Mouse (Mus musculus): ENCODE measurements at regions not wholly inside any gene's neighbourhood (a gene's known extent, or its start where the extent isn't known, plus 50 kb on each side); places are given as distances from the start of the nearest gene placed in this dataset.
"Not testable (repeated sequence)": the region's sequence is repeated elsewhere in the genome, so short reads cannot be mapped to it uniquely, and the experiment has no call there.

DNA sequence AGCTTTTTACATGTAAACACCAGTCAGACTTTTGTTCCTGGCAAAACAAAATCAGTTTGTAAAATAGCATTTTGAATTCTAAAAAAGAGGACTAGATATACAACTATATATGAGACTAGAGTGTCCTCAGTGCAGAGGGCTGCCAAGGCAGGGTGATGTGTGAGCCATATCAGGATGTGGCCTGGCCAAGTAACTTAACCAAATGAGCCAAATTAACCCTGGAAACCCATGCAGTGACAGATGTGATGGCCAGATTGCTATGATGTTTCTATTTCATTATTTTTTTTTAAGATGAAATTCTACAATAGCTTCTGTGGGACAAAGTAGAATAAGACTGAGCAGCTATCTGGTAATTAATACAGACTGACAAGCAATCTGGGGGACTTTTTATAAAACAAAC lies 181.8 kb downstream of the Nova1 start:
- no peaks in the 10 kb centered on the region for H3K36me3 ChIP-seq (ENCODE audit: control insufficient read depth, insufficient read depth, low read length)
- DNase-seq (ENCODE audit: low spot score): no peak
- no peak for ATAC-seq (replicated peaks; ENCODE audit: low FRiP score, low TSS enrichment, low read depth)
- H3K4me2 ChIP-seq (ENCODE audit: low read length): no peak overlapping the region
- H3K4me1 ChIP-seq (replicated peaks; ENCODE audit: control insufficient read depth, insufficient read depth, low read length): no peaks in the 10 kb centered on the region
- no peaks in the 10 kb centered on the region for H3K9me3 ChIP-seq (ENCODE audit: control insufficient read depth, low read length)
- H3K4me3 ChIP-seq (ENCODE audit: low read depth, low read length): no peak overlapping the region
- no peaks in the 10 kb centered on the region for H3K27me3 ChIP-seq (replicated peaks; ENCODE audit: control insufficient read depth, insufficient read depth, low read length)
- H3K9ac ChIP-seq (ENCODE audit: low read length): no peak overlapping the region
- no peak overlapping the region for H3K27ac ChIP-seq (ENCODE audit: low read depth)

GRCm38 (mm10) chr12:46635125-46635772 lies 183.5 kb downstream of the Nova1 start:
- H3K36me3 ChIP-seq (ENCODE audit: control insufficient read depth, insufficient read depth, low read length): no peaks in the 10 kb centered on the region
- WGBS: 14% methylated on average over 6 of the region's 6 CpGs
- H3K4me3 ChIP-seq (ENCODE audit: low read depth, low read length): no peak overlapping the region
- no peak overlapping the region for H3K9ac ChIP-seq (ENCODE audit: low read length)
- DNase-seq (ENCODE audit: low spot score): no peak
- H3K4me1 ChIP-seq (replicated peaks; ENCODE audit: control insufficient read depth, insufficient read depth, low read length): no peaks in the 10 kb centered on the region
- H3K4me2 ChIP-seq (ENCODE audit: low read length): no peak overlapping the region
- H3K27me3 ChIP-seq (replicated peaks; ENCODE audit: control insufficient read depth, insufficient read depth, low read length): no peaks in the 10 kb centered on the region
- ATAC-seq (replicated peaks; ENCODE audit: low FRiP score, low TSS enrichment, low read depth): no peak
- no peak overlapping the region for H3K27ac ChIP-seq (ENCODE audit: low read depth)
- H3K9me3 ChIP-seq (ENCODE audit: control insufficient read depth, low read length): no peaks in the 10 kb centered on the region

DNA sequence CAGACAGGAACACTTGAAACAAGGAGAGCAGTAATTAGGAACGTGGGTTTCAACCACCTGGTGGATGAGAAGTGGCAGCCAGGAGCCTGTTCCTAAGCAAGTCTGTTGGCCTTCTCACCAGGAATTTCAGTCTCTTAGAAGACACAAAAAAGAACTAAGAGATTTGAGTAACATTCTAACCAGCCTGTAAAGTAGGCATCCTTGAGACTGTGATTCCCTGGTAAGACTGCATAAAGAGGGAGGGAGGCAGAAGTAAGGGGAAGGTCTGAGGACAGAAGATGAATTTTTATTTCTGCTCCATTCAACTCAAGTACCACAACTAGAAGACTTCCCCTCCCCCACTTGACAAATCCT lies 184.0 kb downstream of the Nova1 start:
- no peaks in the 10 kb centered on the region for H3K27me3 ChIP-seq (replicated peaks; ENCODE audit: control insufficient read depth, insufficient read depth, low read length)
- no peaks in the 10 kb centered on the region for H3K4me1 ChIP-seq (replicated peaks; ENCODE audit: control insufficient read depth, insufficient read depth, low read length)
- H3K36me3 ChIP-seq (ENCODE audit: control insufficient read depth, insufficient read depth, low read length): no peaks in the 10 kb centered on the region
- DNase-seq (ENCODE audit: low spot score): no peak
- ATAC-seq (replicated peaks; ENCODE audit: low FRiP score, low TSS enrichment, low read depth): no peak
- H3K4me3 ChIP-seq (ENCODE audit: low read depth, low read length): no peak overlapping the region
- no peaks in the 10 kb centered on the region for H3K9me3 ChIP-seq (ENCODE audit: control insufficient read depth, low read length)
- H3K4me2 ChIP-seq (ENCODE audit: low read length): no peak overlapping the region
- H3K9ac ChIP-seq (ENCODE audit: low read length): no peak overlapping the region
- WGBS: 39% methylated on average over 1 of the region's 1 CpGs
- H3K27ac ChIP-seq (ENCODE audit: low read depth): no peak overlapping the region

DNA sequence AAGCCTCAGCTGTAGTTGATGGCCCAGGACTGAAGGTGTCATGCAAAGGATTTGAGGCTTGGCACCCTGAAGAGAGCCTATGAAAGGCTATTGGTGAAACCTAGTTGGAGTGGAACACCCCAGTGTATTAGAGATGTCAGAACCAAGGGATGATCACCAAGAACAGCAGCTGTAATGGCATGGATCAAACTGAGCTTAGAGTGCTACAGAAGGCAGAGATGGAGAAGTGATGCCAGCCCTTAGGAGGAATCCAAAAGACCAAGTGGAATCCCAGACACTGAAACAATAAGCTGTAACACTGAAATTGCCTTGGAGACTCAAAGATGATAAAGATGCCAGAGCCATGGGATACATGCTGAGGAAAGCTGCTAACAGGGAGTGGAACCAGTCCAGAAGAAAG lies 186.3 kb downstream of the Nova1 start:
- not testable (repeated sequence) for H3K9me3 ChIP-seq (ENCODE audit: control insufficient read depth, low read length); DNase-seq (ENCODE audit: low spot score); H3K4me3 ChIP-seq (ENCODE audit: low read depth, low read length); H3K4me1 ChIP-seq (replicated peaks; ENCODE audit: control insufficient read depth, insufficient read depth, low read length); H3K4me2 ChIP-seq (ENCODE audit: low read length); H3K27ac ChIP-seq (ENCODE audit: low read depth); H3K36me3 ChIP-seq (ENCODE audit: control insufficient read depth, insufficient read depth, low read length); H3K9ac ChIP-seq (ENCODE audit: low read length); H3K27me3 ChIP-seq (replicated peaks; ENCODE audit: control insufficient read depth, insufficient read depth, low read length); ATAC-seq (replicated peaks; ENCODE audit: low FRiP score, low TSS enrichment, low read depth)

DNA sequence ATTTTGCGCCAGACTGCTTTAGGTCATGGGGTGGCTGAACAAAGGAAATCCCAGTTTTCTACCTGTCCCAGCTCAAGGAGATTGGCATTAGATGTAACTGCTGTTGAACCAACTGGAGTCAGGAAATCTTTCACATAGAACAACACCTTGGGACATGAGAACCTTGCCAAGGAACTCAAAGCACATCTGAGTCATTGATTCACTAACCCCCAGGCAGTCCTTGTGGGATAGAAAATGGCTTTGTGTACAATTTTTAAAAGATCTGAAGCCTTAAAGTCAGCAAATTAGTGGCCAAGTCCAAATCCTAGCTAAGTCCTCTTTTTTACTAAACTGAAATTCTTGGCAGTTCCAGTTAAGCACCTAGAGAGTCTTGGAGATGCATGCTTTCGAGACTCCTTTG lies 191.4 kb downstream of the Nova1 start:
- WGBS: 92% methylated on average over 2 of the region's 2 CpGs
- Histone ChIP-seq H3K27ac (ENCODE audit: low read depth) (no peak overlapping the region), H3K27me3 (replicated peaks; ENCODE audit: control insufficient read depth, insufficient read depth, low read length) (no peaks in the 10 kb centered on the region), H3K4me2 (ENCODE audit: low read length) (no peak overlapping the region), H3K9ac (ENCODE audit: low read length) (no peak overlapping the region), H3K36me3 (ENCODE audit: control insufficient read depth, insufficient read depth, low read length) (no peaks in the 10 kb centered on the region), H3K4me3 (ENCODE audit: low read depth, low read length) (no peak overlapping the region), H3K4me1 (replicated peaks; ENCODE audit: control insufficient read depth, insufficient read depth, low read length) (no peaks in the 10 kb centered on the region), H3K9me3 (ENCODE audit: control insufficient read depth, low read length) (no peaks in the 10 kb centered on the region)
- DNase-seq (ENCODE audit: low spot score): no peak
- ATAC-seq (replicated peaks; ENCODE audit: low FRiP score, low TSS enrichment, low read depth): no peak

DNA sequence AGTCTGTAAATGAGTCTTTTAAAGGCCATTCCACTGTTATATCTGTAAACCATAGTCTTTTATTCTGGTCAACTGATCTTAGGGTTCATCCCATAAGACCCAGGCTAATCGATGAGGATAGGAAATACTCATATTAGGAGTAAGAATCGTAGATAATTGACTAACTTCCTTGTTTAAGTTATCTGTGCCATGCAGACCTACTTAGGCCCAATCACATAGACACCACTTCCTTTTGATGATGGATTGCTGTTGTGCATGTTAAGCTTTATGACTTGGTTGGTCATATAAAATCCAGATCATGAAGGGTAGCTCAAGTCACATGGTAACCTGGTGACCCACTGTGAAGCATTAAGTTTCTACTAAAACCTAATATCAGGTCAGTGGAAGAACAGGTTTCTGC lies 207.3 kb downstream of the Nova1 start:
- Histone ChIP-seq H3K27ac (ENCODE audit: low read depth) (no peak overlapping the region), H3K9me3 (ENCODE audit: control insufficient read depth, low read length) (no peaks in the 10 kb centered on the region), H3K4me3 (ENCODE audit: low read depth, low read length) (no peak overlapping the region), H3K27me3 (replicated peaks; ENCODE audit: control insufficient read depth, insufficient read depth, low read length) (no peaks in the 10 kb centered on the region), H3K36me3 (ENCODE audit: control insufficient read depth, insufficient read depth, low read length) (no peaks in the 10 kb centered on the region), H3K9ac (ENCODE audit: low read length) (no peak overlapping the region), H3K4me1 (replicated peaks; ENCODE audit: control insufficient read depth, insufficient read depth, low read length) (no peaks in the 10 kb centered on the region), H3K4me2 (ENCODE audit: low read length) (no peak overlapping the region)
- no peak for DNase-seq (ENCODE audit: low spot score)
- ATAC-seq (replicated peaks; ENCODE audit: low FRiP score, low TSS enrichment, low read depth): no peak
- WGBS: 84% methylated on average over 2 of the region's 2 CpGs

- H3K4me3 ChIP-seq (ENCODE audit: low read depth, low read length): no peak overlapping the region
- H3K36me3 ChIP-seq (ENCODE audit: control insufficient read depth, insufficient read depth, low read length): no peaks in the 10 kb centered on the region
- no peak for ATAC-seq (replicated peaks; ENCODE audit: low FRiP score, low TSS enrichment, low read depth)
- no peak overlapping the region for H3K27ac ChIP-seq (ENCODE audit: low read depth)
- no peak overlapping the region for H3K9ac ChIP-seq (ENCODE audit: low read length)
- WGBS: 59% methylated on average over 12 of the region's 12 CpGs
- H3K4me2 ChIP-seq (ENCODE audit: low read length): no peak overlapping the region
- H3K9me3 ChIP-seq (ENCODE audit: control insufficient read depth, low read length): no peaks in the 10 kb centered on the region
- no peaks in the 10 kb centered on the region for H3K4me1 ChIP-seq (replicated peaks; ENCODE audit: control insufficient read depth, insufficient read depth, low read length)
- DNase-seq (ENCODE audit: low spot score): no peak
- no peaks in the 10 kb centered on the region for H3K27me3 ChIP-seq (replicated peaks; ENCODE audit: control insufficient read depth, insufficient read depth, low read length)
Measured at GRCm38 (mm10) chr12:46609580-46610311, 209.0 kb downstream of the Nova1 start.

DNA sequence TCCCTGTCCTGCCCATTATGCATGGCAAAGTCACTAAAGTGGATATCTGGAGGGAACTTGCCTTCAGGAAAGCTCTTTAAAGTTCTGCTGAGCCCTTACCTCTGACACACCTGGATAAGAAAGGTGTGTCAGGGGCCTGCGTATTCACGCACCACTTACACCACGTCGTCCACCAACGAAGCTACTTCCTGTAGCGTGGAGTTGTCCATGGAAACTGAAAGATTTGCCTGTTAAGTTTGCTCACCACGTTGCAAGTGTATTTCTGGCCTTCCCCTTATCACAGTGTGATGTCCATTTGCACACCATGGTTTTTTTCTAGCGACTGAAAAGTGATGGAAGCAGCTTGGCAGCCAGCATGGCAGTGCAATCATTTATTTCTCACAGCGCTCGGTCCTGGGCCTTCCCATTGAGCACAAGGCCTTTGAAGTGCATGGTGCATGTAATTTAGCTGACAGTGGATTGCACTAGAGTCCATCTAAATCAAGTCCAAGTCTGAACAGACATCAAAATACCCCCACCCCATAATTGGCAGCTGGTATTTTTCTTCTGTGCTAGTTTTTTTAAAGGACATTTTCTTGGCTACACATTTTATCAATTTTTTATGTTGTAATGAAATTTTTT lies 210.3 kb downstream of the Nova1 start:
- ATAC-seq (replicated peaks; ENCODE audit: low FRiP score, low TSS enrichment, low read depth): no peak

GRCm38 (mm10) chr12:46597200-46597599 lies 221.5 kb downstream of the Nova1 start:
- DNase-seq (ENCODE audit: low spot score) (no peak), ATAC-seq (replicated peaks; ENCODE audit: low FRiP score, low TSS enrichment, low read depth) (no peak)
- no peaks in the 10 kb centered on the region for H3K9me3 ChIP-seq (ENCODE audit: control insufficient read depth, low read length)
- no peaks in the 10 kb centered on the region for H3K4me1 ChIP-seq (replicated peaks; ENCODE audit: control insufficient read depth, insufficient read depth, low read length)
- H3K27ac ChIP-seq (ENCODE audit: low read depth): no peak overlapping the region
- H3K36me3 ChIP-seq (ENCODE audit: control insufficient read depth, insufficient read depth, low read length): no peaks in the 10 kb centered on the region
- H3K27me3 ChIP-seq (replicated peaks; ENCODE audit: control insufficient read depth, insufficient read depth, low read length): no peaks in the 10 kb centered on the region
- no peak overlapping the region for H3K9ac ChIP-seq (ENCODE audit: low read length)
- no peak overlapping the region for H3K4me2 ChIP-seq (ENCODE audit: low read length)
- WGBS: 22% methylated on average over 4 of the region's 4 CpGs
- no peak overlapping the region for H3K4me3 ChIP-seq (ENCODE audit: low read depth, low read length)

More for the DNA sequence above, 210.3 kb downstream of the Nova1 start:
- Histone ChIP-seq H3K4me3 (ENCODE audit: low read depth, low read length) (no peak overlapping the region), H3K9ac (ENCODE audit: low read length) (no peak overlapping the region), H3K4me1 (replicated peaks; ENCODE audit: control insufficient read depth, insufficient read depth, low read length) (no peaks in the 10 kb centered on the region), H3K27me3 (replicated peaks; ENCODE audit: control insufficient read depth, insufficient read depth, low read length) (no peaks in the 10 kb centered on the region), H3K4me2 (ENCODE audit: low read length) (no peak overlapping the region), H3K27ac (ENCODE audit: low read depth) (no peak overlapping the region), H3K36me3 (ENCODE audit: control insufficient read depth, insufficient read depth, low read length) (no peaks in the 10 kb centered on the region), H3K9me3 (ENCODE audit: control insufficient read depth, low read length) (no peaks in the 10 kb centered on the region)
- no peak for DNase-seq (ENCODE audit: low spot score)
- 82% methylated on average over 10 of the region's 10 CpGs for WGBS

Measured in intestine, embryonic 14.5 days (tissue).